Mouse (Mus musculus) olfactory bulb, adult 2 months (tissue): Measurements from ENCODE around the gene Lax1.

Source experiments
- CTCF ChIP-seq: fragments of 200-500 bp; IDR thresholded peaks from 2 replicates; pipeline ENCODE4 v1.5.1; 2012; ENCODE audit warnings: low read depth, mild to moderate bottlenecking, low read length, moderate library complexity; ENCODE audit not compliant: insufficient read depth
- POLR2A ChIP-seq: fragments of 200-500 bp; IDR thresholded peaks from 2 replicates; pipeline ENCODE4 v1.6.1; 2012; ENCODE audit warnings: mild to moderate bottlenecking, low read depth, low read length, moderate library complexity; ENCODE audit not compliant: insufficient read depth

GRCm38 (mm10) chr1:133710895-133711294, 21.0 kb upstream of the Lax1 start:
- TF ChIP-seq POLR2A (no peak), CTCF (no peak)
